Mouse (Mus musculus): ENCODE measurements around the gene Rarb. TPM values are rescaled to one million over a fixed set of nuclear protein-coding genes. Genes with fewer than 3 reads are reported as not detected.

The Rarb gene
- total RNA-seq, 2 experiments from 2014 or later, result 7.3 to 9.6 TPM

DNA sequence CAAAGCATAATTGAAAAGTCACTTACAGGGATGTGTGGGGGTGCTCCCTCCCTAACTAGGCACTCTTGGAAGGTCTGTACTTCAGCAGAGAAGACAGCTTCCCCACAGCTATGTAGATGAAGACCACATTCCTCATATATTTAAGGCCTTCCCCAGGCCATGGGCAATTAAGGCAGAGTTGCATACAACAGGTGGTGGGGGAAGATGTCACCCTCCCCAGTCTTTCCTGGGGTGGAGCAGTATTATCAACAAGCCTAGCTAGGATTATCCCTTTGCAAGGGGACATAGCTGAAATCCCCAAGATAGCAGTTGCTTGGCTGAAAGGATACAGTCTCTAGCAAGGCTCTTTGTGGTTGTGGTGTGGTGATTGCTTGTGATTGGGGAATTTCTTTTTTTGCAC, 240.9 kb downstream of the Rarb start:
- DNase-seq, result no peak

DNA sequence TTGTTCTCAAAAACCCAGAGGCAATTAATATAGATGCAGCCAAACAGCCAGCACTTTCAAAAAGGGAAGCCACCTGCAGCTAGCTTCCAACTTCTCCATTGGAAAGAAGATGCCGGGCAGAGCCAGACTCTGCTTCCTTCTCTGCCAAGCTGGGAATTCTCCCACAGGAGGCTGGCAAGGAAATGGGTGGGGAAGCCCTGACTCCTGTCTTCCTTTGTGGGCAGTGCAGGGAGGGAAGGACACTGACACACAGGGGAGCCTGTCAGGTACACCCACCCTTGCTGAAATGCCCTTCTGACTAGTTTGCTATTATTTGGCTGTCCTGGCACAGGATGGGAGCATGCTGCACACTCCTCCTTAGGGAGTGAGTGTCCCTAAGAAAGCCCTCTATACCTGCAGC, 241.9 kb downstream of the Rarb start:
- DNase-seq, result no peak

- DNase-seq, result peak; percentile 80
Measured at GRCm38 (mm10) chr14:16574925-16575721, 243.8 kb downstream of the Rarb start.

DNA sequence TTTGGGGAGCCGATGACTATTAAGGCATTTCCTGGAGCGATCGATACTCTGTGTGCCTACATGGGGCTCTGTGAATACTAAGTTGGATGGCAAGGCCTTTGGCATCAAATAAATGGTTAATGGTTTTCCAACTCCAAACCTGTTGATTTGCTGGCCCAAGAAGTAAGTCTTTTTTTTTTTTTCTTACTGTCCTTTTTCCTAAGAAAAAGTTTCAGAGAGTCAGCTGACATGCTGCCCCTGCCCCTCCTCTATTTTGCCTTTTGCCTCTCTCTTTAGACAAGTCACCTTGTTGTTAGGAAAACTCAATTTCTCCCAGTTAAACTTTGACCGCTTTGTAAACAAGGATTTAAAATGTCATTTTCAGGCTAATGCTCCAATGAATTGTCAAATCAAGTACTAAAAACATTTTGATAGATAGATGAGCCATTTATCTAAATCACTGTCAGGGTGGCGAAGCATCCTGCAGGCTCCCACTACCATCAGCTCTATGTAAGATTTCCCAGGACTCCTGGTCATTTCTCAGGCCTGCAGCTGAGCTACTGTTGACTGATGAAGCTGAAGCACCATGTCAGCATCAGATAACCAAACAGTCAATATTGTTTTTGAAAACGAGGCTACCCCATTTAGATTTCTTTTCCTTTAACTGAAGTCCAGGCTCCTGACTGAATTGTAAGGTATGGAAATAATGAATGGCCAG, 245.3 kb downstream of the Rarb start:
- DNase-seq, result no peak

DNA sequence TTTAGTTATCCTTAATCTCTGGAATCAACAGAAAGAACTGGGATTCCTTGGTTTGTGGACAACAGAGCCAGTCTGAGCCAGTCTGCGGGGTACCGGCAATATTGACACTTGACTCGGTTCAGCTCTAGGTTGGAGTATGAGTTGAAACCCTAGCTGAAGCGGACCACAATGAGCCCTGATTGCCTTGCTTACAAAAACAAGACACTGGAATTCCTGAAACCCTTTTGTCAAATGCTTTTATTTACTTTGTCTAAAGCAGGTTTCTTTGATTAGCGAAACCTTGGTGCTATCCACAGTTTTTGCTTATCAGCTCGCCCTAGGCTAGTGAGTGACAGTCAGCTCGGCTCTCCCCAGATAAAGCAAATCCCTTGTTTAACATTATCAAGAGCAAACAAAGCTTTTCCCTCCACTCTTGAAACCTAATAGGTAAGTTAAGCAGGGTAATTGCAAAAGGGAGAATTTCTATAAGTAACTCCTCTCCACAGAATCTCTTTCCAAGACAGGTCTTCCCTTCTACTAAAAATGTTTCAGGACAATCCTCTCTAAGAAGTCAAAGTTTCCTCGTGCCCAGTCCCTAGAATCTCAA, 246.1 kb downstream of the Rarb start:
- DNase-seq, result no peak

DNA sequence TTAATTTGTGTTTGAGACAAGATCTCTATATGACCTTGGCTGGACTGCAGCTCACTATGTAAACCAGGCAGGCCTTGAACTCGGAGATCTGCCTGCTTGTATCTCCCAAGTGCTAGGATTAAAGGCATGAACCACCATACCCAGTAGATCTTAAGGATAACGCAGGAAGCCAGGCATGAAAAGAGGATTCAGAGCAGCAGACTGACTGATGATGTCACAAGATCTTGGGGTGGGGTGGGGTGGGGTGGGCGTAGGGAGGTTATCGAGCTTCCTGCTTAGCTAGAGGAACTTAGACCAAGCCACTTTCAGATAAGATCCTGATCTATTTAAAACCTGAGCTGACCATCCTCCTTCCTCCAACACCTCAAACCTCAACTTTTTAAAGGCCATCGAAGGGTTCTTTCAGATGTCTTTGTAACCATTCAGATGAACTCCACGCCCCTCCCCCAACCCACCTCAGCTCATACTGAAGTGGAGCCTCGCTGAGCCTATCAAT, 249.4 kb downstream of the Rarb start:
- no peak for DNase-seq

GRCm38 (mm10) chr14:16566920-16567319, 252.0 kb downstream of the Rarb start:
- no peak for DNase-seq

GRCm38 (mm10) chr14:16563912-16564311, 255.0 kb downstream of the Rarb start:
- no peak for DNase-seq

GRCm38 (mm10) chr14:16561496-16562170, 257.3 kb downstream of the Rarb start:
- no peak for DNase-seq

- no peak for DNase-seq
Measured at GRCm38 (mm10) chr14:16559294-16560217, 259.4 kb downstream of the Rarb start.

GRCm38 (mm10) chr14:16558033-16558432, 260.9 kb downstream of the Rarb start:
- DNase-seq, result no peak

GRCm38 (mm10) chr14:16554643-16555459, 264.1 kb downstream of the Rarb start:
- peak; percentile 25 for DNase-seq

DNA sequence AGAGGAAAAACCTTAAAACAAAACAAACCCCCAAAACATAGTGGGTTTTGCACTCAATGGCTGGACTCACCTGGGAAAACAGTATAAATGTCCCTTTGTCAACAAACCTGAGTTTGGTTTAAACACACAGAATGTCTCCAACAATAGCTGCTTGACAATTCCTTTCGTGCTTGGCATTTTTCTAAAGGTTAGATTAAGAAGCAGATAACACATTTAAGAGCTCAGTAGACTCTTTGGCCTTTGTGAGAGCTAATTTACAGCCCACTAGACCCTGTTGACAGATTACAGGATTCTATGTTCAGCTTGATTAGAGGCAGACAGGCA, 264.7 kb downstream of the Rarb start:
- DNase-seq, result no peak

DNA sequence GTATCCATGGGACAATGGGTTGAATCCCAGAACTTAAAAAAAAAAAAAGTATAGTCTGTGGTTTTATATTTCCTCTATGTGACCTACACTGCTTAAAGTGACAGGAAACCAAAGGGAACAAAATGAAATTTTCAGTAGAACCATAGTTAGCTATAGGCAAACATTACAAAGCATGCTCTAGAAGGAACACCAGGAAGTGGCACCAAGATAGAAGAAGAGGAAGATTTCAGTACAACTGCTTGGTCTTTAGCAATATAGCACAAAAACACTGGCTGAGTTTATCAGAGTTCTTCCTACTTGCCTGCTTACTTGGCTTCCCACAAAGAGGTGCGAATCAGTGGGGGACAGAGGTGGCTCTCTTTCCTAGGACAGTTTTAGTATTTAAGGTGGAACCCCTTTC, 266.7 kb downstream of the Rarb start:
- no peak for DNase-seq

DNA sequence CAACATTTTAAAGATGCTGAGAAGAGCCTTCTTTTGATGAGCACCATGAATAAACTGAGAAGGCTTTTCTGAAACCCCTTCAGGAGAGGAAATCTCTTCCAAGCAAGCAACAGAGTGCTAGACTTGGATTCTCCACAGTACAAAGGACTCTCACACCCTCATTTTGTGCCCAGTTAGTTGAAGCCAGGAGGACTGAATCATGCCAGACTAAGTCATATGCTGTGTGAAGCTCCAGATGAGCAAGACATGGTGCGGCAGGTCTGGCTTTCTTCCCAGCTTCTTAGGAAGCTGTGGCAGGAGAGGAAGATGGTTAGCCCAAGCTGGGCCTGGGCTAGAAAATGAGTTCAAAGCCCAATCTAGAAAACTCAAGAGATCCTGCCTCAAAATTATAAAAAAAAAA, 267.1 kb downstream of the Rarb start:
- DNase-seq, result no peak

DNA sequence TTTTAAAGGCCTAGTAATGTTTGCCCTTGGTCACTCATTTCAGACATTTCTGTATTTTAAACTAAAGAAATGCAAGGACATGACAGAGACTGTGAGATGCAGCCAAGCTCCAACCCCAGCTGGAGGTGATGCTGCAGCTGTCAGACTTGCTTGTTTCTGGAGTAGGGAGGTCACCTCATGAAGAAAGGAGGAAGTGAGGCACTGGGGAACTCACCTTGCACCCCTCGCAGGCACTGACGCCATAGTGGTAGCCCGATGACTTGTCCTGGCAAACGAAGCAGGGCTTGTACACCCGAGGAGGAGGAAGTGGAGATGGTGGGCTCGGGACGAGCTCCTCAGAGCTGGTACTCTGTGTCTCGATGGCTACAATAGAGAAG, 270.8 kb downstream of the Rarb start:
- DNase-seq, result no peak

GRCm38 (mm10) chr14:16547492-16548199, 271.3 kb downstream of the Rarb start:
- peak; percentile 30 for DNase-seq

DNA sequence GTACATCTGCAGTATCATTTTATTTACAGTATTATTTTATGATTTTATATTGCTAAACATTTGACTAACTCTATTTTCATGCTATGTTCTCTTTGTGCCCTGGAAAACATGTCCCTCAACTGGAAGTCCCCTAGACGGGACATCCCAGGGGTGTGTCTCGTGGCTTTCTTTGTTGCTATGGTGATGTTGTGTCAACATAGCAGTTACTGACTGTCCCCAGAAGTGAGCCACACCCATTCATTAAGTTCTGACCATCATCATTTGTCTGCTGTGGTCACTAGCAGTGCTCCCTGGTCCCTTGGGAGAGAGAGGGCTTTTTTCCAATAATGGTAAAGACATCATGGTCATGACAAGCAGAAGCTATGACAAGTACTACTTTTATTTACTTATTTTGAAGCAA, 274.0 kb downstream of the Rarb start:
- DNase-seq, result no peak

DNA sequence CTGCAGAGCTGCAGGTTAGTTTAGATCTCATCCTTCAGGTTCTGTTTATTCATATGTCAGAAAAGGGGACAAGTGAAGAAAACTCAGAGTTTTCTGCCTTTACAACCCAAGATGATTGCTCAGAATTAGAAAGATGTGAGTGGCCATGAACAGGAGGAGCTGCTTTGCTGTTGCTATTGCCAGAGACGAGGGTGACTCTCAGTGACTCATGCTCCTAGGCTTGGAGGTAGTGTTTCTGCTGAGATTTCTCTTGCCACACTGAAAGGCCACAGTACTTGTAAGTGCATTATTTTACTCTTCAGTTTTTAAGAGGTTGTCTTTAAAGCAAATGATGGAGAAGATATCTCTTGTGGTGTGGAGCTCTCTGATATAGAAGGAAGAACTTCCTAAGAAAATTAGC, 277.3 kb downstream of the Rarb start:
- DNase-seq, result no peak

GRCm38 (mm10) chr14:16537433-16537832, 281.5 kb downstream of the Rarb start:
- DNase-seq, result no peak
